Mouse (Mus musculus): Measurements from ENCODE around the gene Prdm11.

The Prdm11 gene

GRCm38 (mm10) chr2:93013415-93014092, 32.4 kb downstream of the Prdm11 start:
- in situ Hi-C loops (cut with MboI; ENCODE audit: low sequenced_read_pairs): no loop called here

- in situ Hi-C loops (cut with MboI; ENCODE audit: low sequenced_read_pairs): no loop called here
Observed at GRCm38 (mm10) chr2:93012976-93013375, 33.0 kb downstream of the Prdm11 start.

- in situ Hi-C loops (cut with MboI; ENCODE audit: low sequenced_read_pairs): no loop called here
Observed at GRCm38 (mm10) chr2:93011933-93012332, 34.0 kb downstream of the Prdm11 start.

- in situ Hi-C loops (cut with MboI; ENCODE audit: low sequenced_read_pairs): no loop called here
Observed at GRCm38 (mm10) chr2:93011465-93011864, 34.5 kb downstream of the Prdm11 start.

- in situ Hi-C loops (cut with MboI; ENCODE audit: low sequenced_read_pairs): no loop called here
Observed at GRCm38 (mm10) chr2:93007967-93008685, 37.8 kb downstream of the Prdm11 start.

- in situ Hi-C loops (cut with MboI; ENCODE audit: low sequenced_read_pairs): no loop called here
Observed at GRCm38 (mm10) chr2:93005028-93005427, 40.9 kb downstream of the Prdm11 start.

GRCm38 (mm10) chr2:92991976-92992375, 54.0 kb downstream of the Prdm11 start:
- in situ Hi-C loops (cut with MboI; ENCODE audit: low sequenced_read_pairs): no loop called here

- in situ Hi-C loops (cut with MboI; ENCODE audit: low sequenced_read_pairs): no loop called here
Observed at GRCm38 (mm10) chr2:92989593-92989992, 56.4 kb downstream of the Prdm11 start.

GRCm38 (mm10) chr2:92987901-92988631, 57.9 kb downstream of the Prdm11 start:
- in situ Hi-C loops (cut with MboI; ENCODE audit: low sequenced_read_pairs): no loop called here

GRCm38 (mm10) chr2:92987108-92987618, 58.8 kb downstream of the Prdm11 start:
- in situ Hi-C loops (cut with MboI; ENCODE audit: low sequenced_read_pairs): no loop called here

- in situ Hi-C loops (cut with MboI; ENCODE audit: low sequenced_read_pairs): no loop called here
Observed at GRCm38 (mm10) chr2:92985600-92985999, 60.4 kb downstream of the Prdm11 start.

- in situ Hi-C loops (cut with MboI; ENCODE audit: low sequenced_read_pairs): no loop called here
Observed at GRCm38 (mm10) chr2:92985171-92985570, 60.8 kb downstream of the Prdm11 start.

- in situ Hi-C loops (cut with MboI; ENCODE audit: low sequenced_read_pairs): no loop called here
Observed at GRCm38 (mm10) chr2:92984321-92985108, 61.5 kb downstream of the Prdm11 start.

- in situ Hi-C loops (cut with MboI; ENCODE audit: low sequenced_read_pairs): no loop called here
Observed at GRCm38 (mm10) chr2:92983273-92983620, 62.7 kb downstream of the Prdm11 start.

- in situ Hi-C loops (cut with MboI; ENCODE audit: low sequenced_read_pairs): no loop called here
Observed at GRCm38 (mm10) chr2:92982591-92983272, 63.2 kb downstream of the Prdm11 start.

GRCm38 (mm10) chr2:92980165-92980564, 65.8 kb downstream of the Prdm11 start:
- in situ Hi-C loops (cut with MboI; ENCODE audit: low sequenced_read_pairs): no loop called here

- in situ Hi-C loops (cut with MboI; ENCODE audit: low sequenced_read_pairs): no loop called here
Observed at GRCm38 (mm10) chr2:92975031-92975790, 70.8 kb downstream of the Prdm11 start.

- in situ Hi-C loops (cut with MboI; ENCODE audit: low sequenced_read_pairs): no loop called here
Observed at GRCm38 (mm10) chr2:92973646-92974045, 72.3 kb downstream of the Prdm11 start.

GRCm38 (mm10) chr2:92972071-92972470, 73.9 kb downstream of the Prdm11 start:
- in situ Hi-C loops (cut with MboI; ENCODE audit: low sequenced_read_pairs): no loop called here

- in situ Hi-C loops (cut with MboI; ENCODE audit: low sequenced_read_pairs): no loop called here
Observed at GRCm38 (mm10) chr2:92971536-92971935, 74.4 kb downstream of the Prdm11 start.
